Mouse (Mus musculus): ENCODE data around the gene BC049352.

DNA sequence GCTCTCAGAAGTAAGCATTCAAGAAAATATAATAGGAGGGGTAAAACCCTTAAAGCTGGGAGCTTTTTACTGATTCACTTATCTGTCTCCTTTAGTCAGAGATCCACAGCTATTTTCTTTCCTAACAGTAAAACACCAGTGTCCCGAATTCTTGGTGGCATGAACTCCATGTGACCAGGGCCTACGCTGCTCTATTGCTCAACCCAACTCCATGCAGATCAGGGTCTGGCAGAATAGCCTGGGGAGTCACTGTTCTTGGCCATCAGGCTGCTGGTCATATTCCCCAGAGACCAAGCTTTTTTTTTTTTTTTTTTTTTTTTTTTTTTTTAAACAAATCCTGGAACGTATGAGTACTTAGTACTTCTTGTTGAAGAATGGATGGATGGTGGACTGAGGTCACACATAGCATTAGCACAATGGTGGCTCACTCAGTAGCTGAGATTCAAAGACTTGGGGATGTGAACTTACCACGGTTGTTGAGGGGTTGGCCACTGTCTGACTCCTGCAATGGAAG lies 7.9 kb downstream of the BC049352 start:
- no peak for TF ChIP-seq CTCF (IDR thresholded peaks at IDR 0.05; ENCODE audit: insufficient read depth, low read depth, low read length)
- TF ChIP-seq POLR2A (IDR thresholded peaks at IDR 0.05; ENCODE audit: insufficient read depth, low read depth, low read length) = no peak

Measured in olfactory bulb, adult 2 months (tissue).